Mouse (Mus musculus): ENCODE results near the gene Extl1. TPM values are rescaled to one million over a fixed set of nuclear protein-coding genes. Genes with fewer than 3 reads are reported as not detected.

Gene Extl1
- total RNA-seq, 4 experiments from 2014 or later: 20.5 to 28.9 (median 23.9) TPM

GRCm38 (mm10) chr4:134314081-134314655 is 69.5 kb downstream of the Extl1 start:
- DNase-seq (ENCODE audit: low spot score): no peak

DNA sequence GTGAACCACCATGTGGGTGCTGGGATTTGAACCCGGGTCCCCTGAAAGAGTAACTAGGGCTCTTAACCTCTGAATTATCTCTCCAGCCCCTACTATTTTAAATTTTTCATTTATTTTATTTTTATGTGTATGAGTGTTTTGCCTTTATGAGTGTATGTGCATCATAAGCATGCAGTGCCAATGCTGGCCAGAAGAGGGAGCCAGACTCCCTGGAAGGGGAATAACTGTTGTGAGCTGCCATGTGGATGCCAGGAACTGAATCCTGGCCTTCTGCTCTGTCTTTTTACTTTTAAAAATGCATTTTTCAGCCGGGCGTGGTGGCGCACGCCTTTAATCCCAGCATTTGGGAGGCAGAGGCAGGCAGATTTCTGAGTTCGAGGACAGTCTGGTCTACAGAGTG is 70.7 kb downstream of the Extl1 start:
- DNase-seq (ENCODE audit: low spot score): no peak

- DNase-seq (ENCODE audit: low spot score): no peak
These were observed 71.3 kb downstream of the Extl1 start for GRCm38 (mm10) chr4:134312341-134312740.

DNA sequence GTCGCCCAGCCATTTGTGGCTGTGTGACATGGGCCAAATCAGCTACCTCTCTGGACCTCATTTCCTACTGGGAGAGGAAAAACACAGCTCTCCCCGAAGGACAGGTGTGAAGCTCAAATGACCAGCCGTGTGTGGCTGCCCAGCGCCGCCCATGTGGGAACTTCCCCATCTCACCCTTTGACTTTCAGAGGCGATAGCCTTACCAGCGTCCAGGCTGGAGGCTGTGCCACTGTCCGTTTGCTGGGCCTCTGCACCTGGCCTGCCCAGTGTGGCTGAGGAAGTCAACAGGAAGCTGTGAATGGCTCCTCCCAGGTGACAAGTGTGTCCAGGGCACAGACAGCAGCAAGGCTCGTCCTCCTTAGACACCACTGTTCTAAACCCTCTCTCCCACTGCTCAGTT is 71.9 kb downstream of the Extl1 start:
- DNase-seq (ENCODE audit: low spot score): no peak

DNA sequence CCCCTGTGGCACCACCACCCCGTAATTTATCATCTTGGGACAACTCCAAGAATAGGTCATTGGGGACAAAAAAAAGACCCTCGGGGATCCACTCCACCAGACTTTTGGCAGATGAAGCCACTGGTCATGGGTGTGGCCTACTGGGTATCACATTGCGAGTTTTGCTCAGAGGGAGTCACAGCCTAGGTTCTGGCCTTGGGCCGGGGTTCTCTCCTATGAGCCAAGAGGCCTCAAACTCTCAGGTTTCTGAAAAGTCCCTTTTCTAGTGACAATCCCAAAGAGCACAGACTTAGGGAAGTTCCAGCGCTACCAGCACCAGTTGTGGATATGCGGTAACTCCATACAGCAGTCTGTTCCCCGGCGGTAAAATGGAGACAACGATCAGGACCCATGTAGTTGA is 73.0 kb downstream of the Extl1 start:
- DNase-seq (ENCODE audit: low spot score): no peak

DNA sequence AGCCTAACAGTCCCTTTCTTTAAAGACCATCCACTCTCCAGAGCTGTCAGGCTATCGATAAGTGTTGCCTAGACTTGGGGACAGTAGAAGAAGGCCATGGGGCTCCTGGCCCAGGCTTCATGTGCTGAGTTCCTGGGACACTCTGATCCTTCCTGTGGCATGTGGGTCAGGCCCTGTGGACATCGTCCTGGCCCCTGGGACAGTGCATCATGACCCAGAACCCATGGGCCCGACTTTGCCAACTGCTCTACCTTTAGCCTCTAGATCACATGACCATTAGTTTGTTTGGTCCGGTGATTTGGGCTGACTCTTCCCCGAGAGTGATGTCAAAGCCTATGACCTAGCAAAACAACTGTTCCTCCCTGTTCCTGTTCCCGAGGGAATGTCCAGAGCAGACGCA is 73.5 kb downstream of the Extl1 start:
- DNase-seq (ENCODE audit: low spot score): no peak

- peak; percentile 49 for DNase-seq (ENCODE audit: low spot score)
These were observed 76.1 kb downstream of the Extl1 start for GRCm38 (mm10) chr4:134307367-134308072.

DNA sequence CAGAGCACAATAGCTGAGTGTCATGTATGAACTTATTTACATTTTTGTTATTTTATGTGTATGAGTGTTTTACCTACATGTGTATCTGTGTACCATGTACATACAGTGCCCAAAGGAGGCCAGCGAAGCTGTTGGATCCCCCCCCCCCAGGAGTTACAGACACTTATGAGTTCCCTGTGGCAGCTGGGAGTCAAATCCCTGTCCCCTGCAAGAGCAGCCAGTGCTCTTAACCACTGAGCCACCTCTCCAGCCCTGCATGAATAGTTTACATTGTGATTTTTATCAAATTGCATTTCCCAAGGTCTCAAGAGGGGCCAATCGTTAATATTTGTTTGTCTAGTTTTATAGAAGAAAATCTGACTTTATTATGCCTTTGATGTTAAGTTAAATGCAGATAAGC is 76.7 kb downstream of the Extl1 start:
- DNase-seq (ENCODE audit: low spot score): no peak

Other genes starting within 250 kb of the Extl1 start
- 10 to 100 TPM; 58.4 to 62.7 (median 60.5) TPM for gene Cep85, start 196.7 kb downstream of the Extl1 start, total RNA-seq (2022)
- gene Gm7534, start 180.8 kb downstream of the Extl1 start, total RNA-seq (2022): not detected
- under 1 TPM in 1 of 4 experiments, not detected in 3; 0.14 TPM for gene Catsper4, start 156.5 kb downstream of the Extl1 start, total RNA-seq (2022)
- gene Cnksr1, start 145.5 kb downstream of the Extl1 start, total RNA-seq (2022): 1 to 10 TPM; 7.5 to 9.2 (median 8.5) TPM
- not detected for gene E130218I03Rik, start 140.2 kb downstream of the Extl1 start, total RNA-seq (2022)
- 1 to 10 TPM; 3.8 to 4.3 (median 4.0) TPM for gene Zfp593, start 138.3 kb downstream of the Extl1 start, total RNA-seq (2022)
- gene Gm30191, start 136.9 kb downstream of the Extl1 start, total RNA-seq (2022): not detected
- gene Grrp1, start 129.7 kb downstream of the Extl1 start, total RNA-seq (2022): 1 to 10 TPM; 6.1 to 8.0 (median 7.3) TPM
- 1 to 10 TPM; 6.2 to 7.6 (median 6.7) TPM for gene Pdik1l, start 96.0 kb downstream of the Extl1 start, total RNA-seq (2022)
- gene Trim63, start 68.7 kb downstream of the Extl1 start, total RNA-seq (2022): 100 to 1,000 TPM; 164 to 261 (median 195) TPM
- under 1 TPM; 0.32 to 0.94 (median 0.55) TPM for gene Slc30a2, start 40.7 kb downstream of the Extl1 start, total RNA-seq (2022)
- gene Pafah2, start 12.5 kb upstream of the Extl1 start, total RNA-seq (2022): 10 to 100 TPM in 1 of 4 experiments, 1 to 10 TPM in 3; 6.8 to 10.7 (median 9.1) TPM
- 10 to 100 TPM; 20.8 to 26.2 (median 22.0) TPM for gene Stmn1, start 84.5 kb upstream of the Extl1 start, total RNA-seq (2022)
- gene Paqr7, start 112.8 kb upstream of the Extl1 start, total RNA-seq (2022): 10 to 100 TPM; 15.8 to 28.8 (median 20.2) TPM
- gene Aunip, start 127.1 kb upstream of the Extl1 start, total RNA-seq (2022): under 1 TPM in 1 of 4 experiments, not detected in 3; 0.20 TPM
- 100 to 1,000 TPM; 182 to 213 (median 198) TPM for gene Mtfr1l, start 151.5 kb upstream of the Extl1 start, total RNA-seq (2022)
- gene Selenon, start 168.3 kb upstream of the Extl1 start, total RNA-seq (2022): 10 to 100 TPM; 17.1 to 20.4 (median 19.4) TPM